Mouse (Mus musculus) cerebellum, postnatal 10 days (tissue): ENCODE measurements around the gene Hnrnpll.
"Not testable (repeated sequence)": the region's sequence is repeated elsewhere in the genome, so short reads cannot be mapped to it uniquely, and the experiment has no call there.

ENCODE experiments used
- DNase-seq, 2 experiments: peaks; one replicate each; pipeline ENCODE4 v3.0.0; 2021; ENCODE audit warnings: mixed read lengths in 2 of 2

Gene Hnrnpll

DNA sequence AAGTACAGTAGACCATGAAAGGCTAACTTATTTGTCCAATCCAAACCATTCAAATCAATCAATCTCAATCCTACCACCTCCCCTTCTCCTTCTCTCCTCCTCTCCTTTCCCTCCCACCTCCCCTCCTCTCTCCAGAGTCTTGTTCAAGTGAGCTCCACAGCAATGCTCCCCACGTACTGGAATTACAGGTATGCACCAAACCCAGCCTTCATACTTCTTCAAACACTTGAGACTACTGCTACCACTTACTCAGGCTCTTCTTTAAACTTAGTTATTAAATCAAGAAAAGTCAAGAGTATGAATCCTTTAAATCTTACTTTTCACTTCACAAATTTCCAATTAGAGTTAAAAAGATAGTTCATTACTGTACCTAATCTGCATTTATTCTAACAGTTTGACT, 3.6 kb downstream of the Hnrnpll start:
- no peak for DNase-seq

DNA sequence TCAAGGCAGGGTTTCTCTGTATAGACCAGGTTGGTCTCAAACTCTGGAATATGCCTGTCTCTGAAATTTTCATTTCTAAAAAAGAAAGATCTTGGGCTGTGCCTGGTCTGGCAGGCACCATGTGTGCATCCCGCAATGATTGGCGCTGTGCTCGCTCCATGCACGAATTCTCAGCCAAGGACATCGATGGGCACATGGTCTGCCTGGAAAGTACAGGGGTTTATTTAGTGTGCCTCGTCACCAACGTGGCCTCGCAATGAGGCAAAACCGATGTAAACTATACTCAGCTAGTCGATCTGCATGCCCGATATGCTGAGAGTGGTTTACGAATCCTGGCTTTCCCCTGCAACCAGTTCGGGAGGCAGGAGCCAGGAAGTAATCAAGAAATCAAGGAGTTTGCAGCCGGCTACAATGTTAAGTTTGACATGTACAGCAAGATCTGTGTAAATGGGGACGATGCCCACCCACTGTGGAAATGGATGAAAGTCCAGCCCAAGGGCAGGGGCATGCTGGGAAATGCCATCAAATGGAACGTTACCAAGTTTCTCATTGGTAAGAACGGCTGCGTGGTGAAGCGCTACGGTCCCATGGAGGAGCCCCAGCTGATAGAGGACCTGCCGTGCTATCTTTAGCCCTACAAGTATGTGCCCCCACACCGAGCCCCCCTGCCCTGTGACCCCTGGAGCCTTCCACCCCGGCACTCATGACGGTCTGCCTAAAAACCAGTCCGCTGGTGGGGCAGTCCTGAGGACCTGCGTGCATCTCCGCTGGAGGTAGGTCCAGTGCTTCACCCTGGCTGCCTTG, 8.0 kb downstream of the Hnrnpll start:
- peak; percentile 23 to 64 for DNase-seq

DNA sequence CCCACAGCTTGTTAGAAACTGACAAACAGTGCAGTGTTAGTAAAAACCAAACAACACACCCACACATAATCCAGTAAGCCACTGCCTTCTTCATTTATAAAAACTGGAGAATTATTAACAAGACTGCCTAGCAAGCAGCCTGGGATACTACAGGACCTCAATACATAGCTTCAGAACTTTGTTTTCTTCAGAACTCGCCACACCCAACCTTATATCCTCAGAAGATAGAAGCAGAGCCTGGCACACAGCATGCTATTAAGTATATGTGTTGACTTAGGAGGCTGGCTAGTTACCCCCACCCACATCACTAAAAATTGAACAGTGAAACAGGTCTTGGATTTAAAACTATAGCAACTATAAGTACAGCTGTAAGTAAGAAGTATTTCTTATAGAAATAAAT, 10.5 kb downstream of the Hnrnpll start:
- no peak for DNase-seq

DNA sequence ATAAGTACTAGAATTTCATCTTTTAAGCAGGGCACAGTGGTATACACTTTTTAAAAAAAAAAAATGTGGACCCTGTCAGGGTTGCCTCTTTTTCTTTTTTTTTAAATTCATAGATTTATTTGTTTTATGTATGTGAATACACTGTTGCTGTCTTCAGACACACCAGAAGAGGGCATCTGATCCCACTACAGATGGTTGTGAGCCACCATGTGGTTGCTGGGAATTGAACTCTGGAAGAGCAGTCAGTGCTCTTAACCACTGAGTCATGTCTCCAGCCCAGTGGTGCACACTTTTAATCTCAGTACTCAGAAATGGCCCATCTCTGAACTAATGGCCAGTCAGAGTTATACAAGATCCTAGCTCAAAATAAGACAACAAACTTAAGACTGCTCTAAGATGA, 12.8 kb downstream of the Hnrnpll start:
- DNase-seq: not testable (repeated sequence)

GRCm38 (mm10) chr17:80048230-80048629, 13.9 kb downstream of the Hnrnpll start:
- peak; percentile 80 to 90 for DNase-seq

DNA sequence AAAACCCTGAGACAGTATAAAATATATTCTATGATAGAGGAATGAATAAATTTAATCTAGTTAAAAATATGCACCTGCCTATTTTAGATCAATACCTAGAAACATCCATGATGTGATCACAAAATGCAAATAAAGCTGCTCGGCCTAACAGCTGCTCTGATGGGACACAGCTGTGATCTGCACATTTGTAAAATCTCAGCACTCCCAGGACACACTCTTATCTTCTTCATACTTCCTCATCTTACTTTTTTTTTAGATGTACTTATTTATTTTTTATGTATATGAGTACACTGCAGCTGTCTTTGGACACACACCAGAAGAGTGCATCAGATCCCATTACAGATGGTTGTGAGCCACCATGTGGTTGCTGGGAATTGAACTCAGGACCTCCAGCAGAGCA, 20.4 kb downstream of the Hnrnpll start:
- DNase-seq: no peak

DNA sequence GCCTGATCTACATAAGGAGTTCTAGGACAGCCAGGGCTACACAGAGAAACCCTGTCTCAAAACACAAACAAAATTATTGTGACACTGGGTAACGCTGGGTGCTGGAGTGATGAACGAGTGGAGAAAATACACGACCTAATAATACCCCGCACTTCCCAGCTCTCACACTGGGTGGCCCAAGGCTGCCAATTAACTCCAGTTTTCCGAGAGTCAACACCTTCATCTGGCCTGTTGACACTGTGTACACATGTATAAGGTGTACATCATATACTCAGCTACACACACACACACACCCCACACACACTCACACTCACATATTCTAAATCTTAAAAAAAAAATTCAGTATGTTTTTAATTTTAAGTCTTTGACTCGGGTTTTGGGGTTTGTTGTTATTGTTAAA, 33.5 kb downstream of the Hnrnpll start:
- DNase-seq: no peak

DNA sequence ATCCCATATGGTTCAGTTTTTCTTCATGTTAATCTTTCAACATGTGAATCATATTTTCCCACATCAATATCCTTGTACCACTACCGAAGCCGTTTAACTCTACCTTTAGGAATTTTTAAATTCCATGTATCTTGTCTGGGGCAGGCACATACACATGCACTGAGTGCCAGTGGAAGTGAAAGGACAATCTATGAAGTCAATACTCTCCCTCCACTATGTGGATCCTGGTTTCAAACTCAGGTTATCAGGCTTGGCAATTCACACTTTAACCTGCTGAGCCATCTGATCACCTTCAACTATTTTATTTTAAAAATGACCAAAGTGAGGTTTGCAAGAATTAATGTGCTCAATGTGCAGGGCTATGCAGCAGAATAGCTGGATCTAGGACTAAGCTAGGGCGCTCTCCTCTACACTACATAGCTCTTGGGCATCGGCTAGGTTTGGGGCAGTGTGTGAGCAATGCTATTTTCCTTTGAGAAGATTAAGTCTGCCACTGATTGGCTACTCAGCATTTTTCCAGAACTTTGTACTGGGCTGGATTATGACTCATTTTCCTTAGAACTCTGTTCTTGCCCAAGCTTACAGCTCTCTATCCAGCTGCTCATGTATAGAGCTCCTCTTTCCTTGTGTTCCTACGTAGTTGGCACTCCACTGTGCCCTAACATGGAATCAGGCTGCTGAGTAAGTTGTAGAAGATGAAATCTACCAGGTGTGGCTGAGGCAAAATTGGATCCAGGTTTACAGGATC, 35.8 kb downstream of the Hnrnpll start:
- no peak for DNase-seq

GRCm38 (mm10) chr17:80022090-80022489, 40.0 kb downstream of the Hnrnpll start:
- no peak for DNase-seq

- DNase-seq: no peak
Observed at GRCm38 (mm10) chr17:80020495-80020894, 41.6 kb downstream of the Hnrnpll start.

GRCm38 (mm10) chr17:80018976-80019541, 43.1 kb downstream of the Hnrnpll start:
- DNase-seq: peak; percentile 40 to 55

DNA sequence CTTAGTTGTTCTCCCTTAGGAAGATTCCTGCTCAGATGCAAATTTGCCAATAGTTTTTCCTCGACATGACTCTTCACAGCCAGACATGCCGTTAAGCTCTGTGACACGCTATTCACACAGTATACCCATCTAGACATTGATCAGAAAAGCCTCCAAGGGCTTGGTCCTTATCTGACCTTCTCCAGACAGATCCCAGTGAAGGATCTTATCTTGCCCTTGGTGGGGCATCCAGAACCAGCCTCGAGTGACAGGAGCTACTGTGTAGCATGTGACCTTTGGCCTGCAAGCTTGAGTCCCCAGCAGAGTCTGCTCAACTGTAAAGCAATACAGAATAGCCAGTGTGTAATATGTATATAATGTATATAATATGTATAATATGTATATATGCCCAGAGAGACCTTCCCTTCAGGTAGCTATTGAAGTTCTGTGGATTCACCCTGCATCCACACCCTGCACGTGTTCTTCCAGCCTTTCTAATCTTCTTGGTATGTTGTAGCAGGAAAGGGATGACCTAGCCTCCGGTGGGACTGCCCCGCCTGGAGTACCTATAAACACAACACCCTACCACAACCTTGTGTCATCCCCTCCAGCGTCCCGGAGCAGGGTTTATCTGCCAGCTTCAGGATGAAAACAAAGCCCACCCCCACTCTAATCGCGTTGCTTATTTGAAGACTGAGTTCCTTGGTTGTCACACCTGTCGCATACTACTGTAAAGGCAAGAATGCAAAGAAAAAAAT, 43.7 kb downstream of the Hnrnpll start:
- DNase-seq: no peak

GRCm38 (mm10) chr17:80017389-80017788, 44.7 kb downstream of the Hnrnpll start:
- peak; percentile 71 to 76 for DNase-seq

GRCm38 (mm10) chr17:80016400-80016799, 45.7 kb downstream of the Hnrnpll start:
- DNase-seq: not testable (repeated sequence)

- DNase-seq: no peak
Observed at GRCm38 (mm10) chr17:80014361-80014809, 47.7 kb downstream of the Hnrnpll start.

GRCm38 (mm10) chr17:80009926-80010325, 52.2 kb downstream of the Hnrnpll start:
- no peak for DNase-seq

DNA sequence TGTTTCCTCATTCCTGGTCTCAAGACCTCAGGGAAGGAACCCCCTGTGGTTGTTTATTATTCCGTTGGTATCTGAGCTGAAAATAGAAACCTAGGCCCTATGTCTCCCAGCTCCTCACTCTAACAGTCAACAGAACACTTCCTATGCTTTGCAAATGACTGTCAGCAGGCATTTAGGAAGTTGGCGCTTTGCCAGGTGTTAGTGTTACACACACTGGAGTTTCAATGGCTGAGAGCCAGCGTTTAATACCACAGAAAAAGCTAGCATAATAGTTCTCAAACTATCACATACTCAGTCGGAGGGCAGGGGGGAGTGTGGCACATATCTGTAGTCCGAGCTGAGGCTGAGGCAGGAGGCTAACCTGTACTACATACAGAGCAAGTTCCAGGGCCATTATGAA, 53.3 kb downstream of the Hnrnpll start:
- peak; percentile 67 to 74 for DNase-seq

DNA sequence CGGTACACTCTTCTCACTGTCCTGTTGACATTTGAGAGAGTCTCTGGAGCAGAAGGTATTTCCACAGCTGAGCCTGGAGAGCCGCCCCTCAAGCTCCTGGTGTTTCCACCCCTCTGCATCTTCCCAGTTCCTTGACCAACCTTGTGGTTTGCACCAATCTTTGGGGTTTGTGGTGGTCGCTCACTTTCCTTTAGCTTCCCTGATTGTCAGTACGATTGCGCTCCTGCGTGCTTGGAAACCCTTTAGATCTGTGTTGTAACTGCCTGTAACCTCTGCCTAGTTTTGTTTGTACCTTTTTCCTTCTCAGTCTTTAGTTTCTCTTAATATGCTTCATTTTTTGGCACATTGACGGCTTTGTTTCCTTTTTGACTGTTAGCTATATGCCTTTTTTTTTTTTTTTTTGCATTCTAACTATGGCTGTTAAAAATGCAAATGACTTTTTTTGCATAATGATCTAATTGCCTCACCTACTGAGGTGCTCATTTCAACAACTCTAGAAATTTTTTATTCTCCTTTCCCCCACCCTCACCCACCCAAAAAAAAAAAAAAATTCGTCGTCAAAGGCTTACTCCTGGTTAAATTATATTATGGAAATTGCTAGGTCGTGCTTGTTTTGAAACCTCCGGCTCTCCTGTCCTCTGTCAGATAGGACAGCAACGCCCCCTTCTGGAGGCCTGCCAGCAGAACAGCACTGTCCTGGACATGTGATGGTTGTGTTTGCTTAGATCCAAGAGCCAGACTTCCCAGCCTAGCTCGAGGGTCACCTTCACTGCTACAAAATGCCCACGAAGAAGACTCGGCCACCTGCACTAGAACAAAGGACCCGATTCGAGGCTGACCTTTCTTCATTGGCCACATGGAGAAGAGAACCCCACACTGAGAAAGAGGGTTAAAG, 57.5 kb downstream of the Hnrnpll start:
- DNase-seq: peak; percentile 95 to 97

- not testable (repeated sequence) for DNase-seq
Observed at GRCm38 (mm10) chr17:80003851-80004250, 58.3 kb downstream of the Hnrnpll start.

DNA sequence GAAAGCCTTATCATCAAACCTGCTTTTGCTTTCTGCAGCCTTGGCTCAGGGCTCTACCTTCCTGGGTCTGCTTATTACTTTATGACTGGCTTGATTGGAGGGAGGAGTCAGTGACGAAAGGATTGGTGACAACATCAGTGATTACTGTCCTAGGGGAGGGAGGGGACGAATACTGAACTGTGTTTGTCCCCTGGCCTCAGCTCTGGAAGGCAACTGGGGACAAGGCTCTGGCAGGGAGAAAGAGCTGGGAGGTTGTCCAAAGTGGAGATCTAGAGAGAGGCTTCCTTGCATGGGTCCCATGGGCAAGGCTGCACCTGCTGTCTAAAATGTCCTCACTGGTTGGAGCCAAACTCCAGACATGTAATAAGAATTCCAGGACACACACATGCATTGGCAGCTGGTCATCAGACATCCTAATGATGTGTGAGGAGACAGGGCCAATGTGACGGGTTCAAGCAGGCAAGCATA, 59.7 kb downstream of the Hnrnpll start:
- peak; percentile 64 to 67 for DNase-seq

DNA sequence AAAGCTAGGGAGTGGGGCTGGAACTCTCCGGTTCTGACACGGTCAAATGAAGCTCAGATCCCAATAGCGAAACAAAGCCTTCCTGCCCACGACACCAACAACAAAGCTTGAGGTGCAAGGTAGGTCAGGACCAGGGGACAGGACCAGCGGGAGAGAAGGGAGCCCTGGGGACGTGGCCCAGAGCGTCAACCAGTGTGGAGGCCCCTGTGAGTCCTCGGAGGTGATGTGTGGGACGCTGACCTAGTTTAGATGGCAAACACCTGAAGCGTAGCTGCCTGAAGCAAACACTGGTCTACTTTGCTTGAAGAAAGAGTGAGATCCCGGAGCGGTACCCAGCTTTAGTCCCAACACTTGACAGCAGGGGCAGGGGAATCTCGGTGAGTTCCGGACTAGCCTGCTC, 62.5 kb downstream of the Hnrnpll start:
- DNase-seq: no peak

GRCm38 (mm10) chr17:79998986-79999385, 63.1 kb downstream of the Hnrnpll start:
- DNase-seq: no peak
